Mouse (Mus musculus): ENCODE results near the gene Actl10.

The Actl10 gene

DNA sequence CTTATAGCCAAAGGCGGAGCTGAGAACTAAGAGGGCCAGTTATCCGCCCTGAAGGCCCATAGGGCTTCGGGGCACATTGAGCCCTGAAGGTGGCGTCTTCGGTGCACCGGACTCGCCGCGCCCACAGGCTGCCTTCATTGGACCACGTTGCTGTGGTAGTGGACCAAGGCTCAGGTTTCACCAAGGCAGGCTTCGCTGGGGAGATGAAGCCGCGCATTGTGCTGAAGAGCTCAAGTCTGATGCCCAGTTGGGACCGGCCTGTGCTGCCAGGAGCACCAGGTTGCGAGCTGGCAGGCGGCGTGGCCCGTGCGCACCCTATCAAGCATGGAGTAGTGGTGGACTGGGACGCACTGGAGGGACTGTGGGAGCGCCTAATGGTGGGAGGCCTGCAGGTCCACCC, 351 bp downstream of the Actl10 start:
- no peak for DNase-seq (ENCODE audit: low spot score)

DNA sequence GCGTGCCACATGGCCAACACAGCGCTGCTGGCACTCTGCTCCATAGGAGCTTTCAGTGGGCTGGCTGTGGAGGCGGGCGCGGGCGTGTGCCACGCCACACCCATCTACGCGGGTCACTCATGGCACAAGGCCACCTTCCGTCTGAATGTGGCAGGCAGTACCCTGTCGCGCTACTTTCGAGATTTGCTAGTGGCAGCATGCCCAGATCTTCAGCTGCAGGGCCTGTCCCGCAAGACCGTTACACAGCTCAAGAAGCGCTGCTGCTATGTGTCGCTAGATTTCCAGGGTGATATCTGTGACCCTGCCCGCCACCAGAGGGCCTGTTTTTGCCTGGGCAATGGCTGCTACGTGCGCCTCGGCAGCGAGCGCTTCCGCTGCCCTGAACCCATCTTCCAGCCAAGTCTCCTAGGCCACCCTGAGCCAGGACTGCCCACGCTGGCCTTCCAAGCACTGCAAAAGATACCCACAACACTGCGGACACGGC, 890 bp downstream of the Actl10 start:
- peak; percentile 83 for DNase-seq (ENCODE audit: low spot score)

DNA sequence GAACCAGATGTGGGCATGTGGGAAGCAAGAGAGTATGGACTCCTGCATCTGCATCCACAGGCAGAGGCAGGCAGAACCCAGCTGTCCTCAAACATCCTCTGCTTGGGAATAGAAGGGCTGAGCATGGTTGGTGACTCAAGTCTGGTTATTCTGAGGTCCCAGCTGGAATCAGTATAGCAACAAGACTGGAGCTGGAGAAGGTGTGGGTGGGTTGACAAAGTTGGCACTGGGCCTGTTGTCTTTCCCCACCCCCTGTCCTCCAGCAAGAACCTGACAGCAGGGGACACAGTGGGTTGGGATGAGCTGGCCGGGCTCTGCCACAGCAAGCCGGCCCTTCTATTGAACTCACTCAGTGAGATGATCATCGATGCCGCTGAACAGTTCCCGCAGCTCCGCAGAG, 3.7 kb downstream of the Actl10 start:
- DNase-seq (ENCODE audit: low spot score): no peak

DNA sequence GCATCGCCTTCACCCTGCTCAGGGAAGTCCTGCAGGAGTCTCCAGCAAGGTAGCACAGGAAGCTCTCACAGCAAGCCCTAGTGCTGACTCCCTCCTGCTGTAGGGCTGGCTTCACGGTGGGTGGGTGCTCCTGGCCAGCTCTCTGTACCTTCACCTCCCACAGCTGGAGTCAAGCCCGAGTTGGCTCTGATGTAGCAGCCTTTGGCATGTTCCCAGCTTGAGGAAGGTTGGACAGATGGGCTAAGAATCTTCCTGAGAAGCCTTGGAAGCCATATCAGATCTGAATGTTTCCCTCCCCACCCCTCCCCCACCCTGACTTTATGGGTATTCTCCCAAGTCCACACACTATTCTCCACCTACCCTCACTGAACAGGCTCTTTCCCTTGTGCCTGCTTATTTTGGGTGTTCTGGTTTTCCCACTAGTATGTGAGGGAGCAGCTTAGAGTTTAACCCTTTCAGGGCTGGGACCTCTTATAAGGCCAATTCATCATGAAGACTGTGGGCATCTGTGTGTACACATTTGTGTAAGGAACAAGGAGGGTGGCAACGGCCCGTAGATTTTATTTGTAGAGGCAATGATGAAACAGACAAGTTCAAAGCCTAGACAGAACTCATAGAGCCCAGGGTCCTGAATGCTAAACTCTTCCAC, 5.7 kb downstream of the Actl10 start:
- DNase-seq (ENCODE audit: low spot score): no peak

DNA sequence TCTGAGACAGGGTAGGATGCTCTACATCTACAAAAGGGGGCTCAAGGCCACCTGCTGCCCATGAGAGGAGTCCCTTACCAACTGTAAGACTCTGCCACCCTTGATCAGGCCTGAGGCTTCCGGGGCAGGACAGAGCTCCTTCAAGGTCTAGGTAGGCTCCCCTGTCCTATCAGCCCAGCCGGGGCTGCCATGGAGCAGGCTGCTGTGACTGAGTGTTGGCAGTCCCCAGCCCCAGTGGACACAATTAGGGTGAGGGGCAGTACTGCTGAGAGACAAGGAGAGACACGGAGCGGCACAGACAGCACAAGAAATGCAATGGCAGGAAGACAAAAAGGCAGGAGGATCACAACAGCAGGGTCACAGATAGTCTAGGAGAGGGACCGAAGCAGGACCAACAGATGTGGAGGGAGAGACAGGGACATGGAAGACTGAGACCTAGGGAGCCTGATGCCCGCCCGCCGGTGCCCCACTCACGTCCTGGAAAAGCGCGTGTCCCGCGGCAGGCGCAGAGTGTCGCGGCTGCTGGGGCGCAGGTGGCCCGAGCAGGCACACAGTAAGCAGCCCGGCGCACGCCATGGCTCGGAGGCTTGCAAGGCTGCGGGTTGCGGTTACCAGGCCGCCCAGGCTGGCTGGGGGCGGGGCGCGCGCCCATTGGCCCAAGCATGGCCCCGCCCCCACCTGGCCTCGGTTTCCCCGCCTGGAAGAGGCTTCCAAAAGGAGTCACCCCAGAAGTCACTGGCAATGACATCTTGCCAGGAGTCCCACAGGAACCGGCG, 6.9 kb downstream of the Actl10 start, which contains the start of gene Necab3:
TSS of gene Necab3 (minus strand) at position 627 of the 776 bp plus-strand sequence.
- DNase-seq (ENCODE audit: low spot score): no peak

DNA sequence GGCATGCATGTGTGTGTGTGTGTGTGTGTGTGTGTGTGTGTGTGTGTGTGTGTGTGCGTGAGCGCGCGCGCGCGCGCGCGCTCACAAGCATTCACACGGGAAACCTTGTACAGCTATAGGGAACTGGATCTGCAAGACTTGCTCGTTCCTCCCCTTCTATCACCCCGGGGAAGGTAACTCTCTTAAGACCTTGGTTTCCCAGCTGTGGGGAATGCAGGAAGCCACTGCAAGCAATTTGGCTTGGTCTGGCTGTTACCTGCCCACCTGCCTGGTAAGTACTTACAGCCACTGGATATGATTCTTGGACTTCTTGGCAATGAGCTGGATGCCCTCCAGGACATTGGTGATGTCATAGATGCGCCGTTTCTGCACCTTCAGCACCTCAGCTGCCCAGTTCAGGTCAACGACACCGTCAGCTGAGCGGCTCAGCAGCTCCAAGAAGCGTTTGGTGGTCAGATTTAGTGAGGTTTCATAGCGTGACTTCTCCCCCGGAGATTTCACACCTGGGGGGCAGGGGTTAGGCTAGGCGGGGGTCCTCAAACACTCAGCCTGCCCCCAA, 12.1 kb downstream of the Actl10 start:
- DNase-seq (ENCODE audit: low spot score): no peak

DNA sequence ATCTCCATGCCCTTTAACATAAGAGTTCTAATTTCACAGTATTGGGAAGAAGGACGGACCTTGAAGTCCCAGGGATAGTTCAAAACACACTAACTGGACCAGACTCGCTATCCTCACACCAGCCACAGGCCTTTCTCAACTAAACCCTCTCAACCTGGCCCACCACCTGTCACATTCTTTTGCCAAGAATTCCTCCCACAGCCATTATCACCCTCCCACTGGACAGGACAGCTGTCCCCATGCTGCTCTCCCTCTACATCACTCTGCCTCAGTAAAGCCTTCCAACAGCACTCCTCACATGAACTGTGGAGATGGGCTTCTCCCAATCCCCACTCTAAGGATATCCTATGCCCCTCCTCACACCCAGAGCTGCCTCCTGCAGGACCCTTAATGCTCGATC, 14.0 kb downstream of the Actl10 start:
- no peak for DNase-seq (ENCODE audit: low spot score)

DNA sequence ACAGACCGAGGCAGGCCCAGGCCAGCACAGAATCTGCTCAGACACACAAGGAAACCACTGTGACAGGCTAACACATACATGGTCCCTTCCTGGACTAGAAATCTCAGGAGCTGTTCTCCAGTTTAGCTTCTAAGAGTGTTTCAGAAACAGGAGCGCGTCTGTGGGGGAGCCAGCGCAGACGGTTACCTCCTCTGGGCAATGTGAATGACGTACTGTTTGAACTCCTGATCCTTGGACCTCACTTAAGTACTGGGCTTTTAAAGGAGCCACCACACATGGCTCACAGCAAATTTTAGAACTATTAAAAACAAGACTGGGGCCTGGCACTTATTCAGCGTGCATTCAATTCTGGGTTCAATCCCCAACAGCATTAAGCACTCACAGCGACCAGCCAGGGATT, 15.1 kb downstream of the Actl10 start:
- no peak for DNase-seq (ENCODE audit: low spot score)

DNA sequence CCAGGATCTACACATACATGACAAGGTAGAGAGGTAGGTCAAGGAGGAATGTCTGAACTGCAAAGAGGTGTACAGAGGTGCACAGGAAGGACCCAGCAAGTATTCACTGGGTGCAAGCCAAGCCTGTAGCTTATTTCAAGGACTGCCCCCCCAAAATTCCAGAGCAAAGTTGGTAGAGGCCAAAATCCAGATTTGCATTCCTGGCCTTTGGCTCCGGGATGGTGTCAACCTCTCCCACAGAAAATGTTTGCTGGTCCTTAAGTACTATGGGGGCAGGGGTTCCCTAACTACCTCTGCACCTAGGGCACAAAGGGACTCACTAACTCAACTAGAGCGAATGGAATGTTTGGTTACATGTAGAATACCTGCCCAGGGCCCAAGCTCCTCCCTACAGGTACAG, 16.2 kb downstream of the Actl10 start:
- DNase-seq (ENCODE audit: low spot score): no peak

DNA sequence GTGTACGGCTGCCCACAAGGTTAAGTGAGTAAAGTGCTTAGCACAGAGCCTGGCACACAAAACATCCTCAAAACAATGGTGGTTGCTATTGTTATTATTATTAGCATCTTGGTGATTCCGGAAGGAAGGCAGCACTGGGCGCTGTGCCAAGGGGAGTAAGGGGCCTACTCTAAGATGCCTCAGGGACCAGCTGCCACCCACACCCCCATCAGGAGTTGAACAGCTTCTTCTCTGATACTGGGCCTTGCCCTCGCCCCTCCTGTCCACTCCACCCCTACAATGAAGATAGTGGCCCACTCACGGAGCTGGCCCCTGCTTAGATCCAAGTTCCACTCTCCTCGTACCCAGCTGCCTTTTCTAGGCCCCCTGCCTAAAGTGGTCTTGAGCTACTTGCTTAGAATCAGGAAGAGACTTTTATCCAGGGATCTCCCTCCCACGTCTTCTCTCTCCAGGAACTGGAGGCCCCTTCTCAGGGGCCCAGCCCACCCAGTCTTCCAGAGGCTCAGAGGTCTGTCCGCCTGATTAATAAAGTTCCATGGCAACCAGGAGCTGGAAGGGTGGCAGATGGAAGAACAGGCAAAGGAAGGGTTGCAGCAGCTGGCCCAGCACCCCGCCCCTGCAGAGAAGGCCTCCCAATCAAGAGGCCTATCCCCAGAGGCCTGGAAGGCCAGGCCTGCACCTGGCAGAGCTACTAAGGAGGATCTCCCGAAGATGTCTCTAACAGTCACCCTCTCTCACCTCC, 16.9 kb downstream of the Actl10 start:
- no peak for DNase-seq (ENCODE audit: low spot score)

DNA sequence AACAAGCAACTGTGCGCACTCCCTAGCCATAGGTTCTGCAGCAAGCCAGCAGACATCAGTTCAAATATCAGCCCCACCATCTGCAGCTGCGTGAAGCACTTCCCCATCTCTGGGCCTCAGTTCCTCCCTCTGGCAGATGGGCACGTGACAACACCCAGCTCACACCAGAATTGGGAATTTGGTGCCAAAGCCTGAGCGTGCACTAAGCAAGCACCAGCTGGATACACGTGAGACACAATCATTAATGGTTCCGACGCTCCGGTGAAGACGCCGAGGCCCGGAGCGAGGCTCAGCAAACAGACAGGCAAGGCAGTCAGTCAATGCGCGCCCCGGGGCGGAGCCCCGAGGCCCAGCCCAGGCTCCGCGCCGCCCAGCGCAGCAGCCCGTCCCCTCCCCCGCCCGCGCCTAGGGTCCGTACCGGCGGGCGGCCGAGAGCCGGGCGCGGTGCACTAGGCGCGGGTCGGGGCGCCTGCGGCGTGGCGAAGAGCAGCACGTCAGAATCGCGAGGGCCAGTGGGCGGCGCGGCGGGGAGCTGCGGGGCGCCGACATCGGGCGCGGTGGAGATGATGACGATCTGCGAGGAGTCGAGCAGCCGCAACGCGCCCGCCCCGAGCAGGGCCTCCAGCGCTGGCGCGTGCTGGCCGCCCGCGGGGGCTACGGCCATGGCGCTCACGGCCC, 17.6 kb downstream of the Actl10 start:
- DNase-seq (ENCODE audit: low spot score): peak; percentile 65

DNA sequence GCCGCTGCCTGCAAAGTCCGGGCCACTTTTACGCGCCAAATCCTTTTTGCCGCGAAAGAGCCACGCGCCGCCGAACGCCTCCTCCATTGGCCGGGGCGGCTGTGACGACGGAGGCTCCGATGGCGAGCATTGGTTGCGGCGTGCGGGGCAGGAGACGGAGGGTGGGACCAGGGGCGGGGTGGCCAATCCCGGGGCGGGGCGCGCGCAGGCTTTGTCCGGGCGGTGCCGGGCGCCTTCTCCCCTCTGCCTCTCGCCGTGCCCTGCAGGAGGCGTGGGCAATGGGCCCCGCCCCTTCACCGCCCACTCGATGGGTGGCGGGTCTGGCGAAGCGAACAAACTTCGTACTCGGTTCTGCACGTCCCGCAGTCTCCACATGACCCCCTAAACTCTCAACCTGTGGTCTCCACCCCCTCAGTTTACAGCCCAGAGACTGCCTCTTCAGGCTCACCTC, 18.3 kb downstream of the Actl10 start, which contains the start of gene E2f1:
TSS of gene E2f1 (minus strand) at position 57 of the 451 bp plus-strand sequence.
- peak; percentile 95 for DNase-seq (ENCODE audit: low spot score)

DNA sequence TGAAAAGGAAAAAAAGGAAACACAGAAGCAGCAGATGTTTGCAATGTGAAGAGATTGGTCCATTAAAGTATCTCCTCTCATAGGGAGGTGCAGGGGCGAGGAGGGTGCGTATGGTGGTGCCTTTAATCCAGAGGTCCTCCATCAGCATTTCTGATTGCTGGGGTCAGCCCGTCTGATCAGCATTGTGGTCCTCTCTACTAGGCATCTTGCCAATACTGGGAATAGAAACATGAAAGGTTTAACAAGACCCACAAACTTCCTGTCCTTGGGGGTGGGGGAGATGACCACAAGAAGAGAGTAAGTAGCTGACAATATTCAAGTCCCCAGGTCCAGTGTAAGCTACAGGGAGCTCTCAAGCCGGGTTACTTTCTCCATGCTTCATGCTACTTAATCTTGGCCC, 19.1 kb downstream of the Actl10 start:
- DNase-seq (ENCODE audit: low spot score): no peak

DNA sequence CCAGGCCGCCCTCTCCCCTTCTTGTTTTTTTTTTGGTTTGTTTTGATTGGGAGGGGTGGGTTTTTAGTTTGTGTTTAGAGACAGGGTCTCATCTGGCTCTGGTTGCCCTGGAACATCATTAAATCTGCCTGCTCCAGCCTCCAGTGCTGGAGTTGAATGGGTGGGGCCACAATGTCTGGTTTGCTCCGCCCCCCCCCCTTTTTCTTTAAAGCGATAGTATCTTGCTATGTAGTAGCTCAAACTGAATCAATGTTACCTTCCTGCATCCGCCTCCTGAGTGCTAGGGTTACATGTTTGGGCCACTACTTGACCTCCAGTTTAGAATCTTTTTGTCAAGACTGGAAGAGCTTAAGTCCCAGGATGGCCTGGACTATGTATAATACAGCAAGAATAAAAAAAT, 19.7 kb downstream of the Actl10 start:
- DNase-seq (ENCODE audit: low spot score): no peak

DNA sequence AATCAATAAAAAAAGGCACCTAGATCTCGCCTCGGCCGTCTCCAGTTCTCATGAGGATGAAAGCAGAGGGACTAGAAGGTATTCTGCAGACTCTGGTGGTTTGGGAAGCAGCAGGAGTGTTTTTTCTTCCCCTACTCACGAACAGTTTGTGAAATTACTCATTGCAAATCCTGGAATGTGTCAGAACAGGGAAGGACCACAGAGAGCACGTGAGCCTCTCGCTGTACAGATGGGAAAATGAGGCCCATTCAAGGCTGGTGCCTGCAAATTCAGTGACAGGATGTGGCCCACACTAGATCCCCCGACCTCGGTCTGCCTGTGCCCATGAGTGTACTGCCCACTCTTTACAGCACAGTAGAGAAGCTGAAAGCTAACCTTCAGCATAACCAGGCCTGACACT, 20.4 kb downstream of the Actl10 start:
- DNase-seq (ENCODE audit: low spot score): no peak

DNA sequence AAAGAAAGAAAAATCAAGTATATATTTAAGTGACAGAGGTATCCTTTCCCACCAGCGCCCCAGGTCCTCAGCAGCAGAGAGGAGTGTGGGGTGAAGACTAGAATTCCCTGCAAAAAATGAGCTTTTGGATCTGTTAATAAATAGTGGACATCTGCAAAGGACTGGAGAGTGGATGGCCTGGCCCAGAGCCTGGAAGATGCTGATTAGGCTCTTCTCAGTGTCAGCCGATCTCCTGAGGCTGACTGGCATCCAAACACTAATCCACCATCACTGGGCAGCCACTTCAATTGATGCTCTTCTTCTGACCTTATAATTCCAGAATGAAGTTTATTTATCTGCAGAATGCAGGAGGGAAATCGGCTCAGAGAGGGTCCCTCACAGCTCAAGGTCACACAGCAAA, 21.4 kb downstream of the Actl10 start:
- no peak for DNase-seq (ENCODE audit: low spot score)

DNA sequence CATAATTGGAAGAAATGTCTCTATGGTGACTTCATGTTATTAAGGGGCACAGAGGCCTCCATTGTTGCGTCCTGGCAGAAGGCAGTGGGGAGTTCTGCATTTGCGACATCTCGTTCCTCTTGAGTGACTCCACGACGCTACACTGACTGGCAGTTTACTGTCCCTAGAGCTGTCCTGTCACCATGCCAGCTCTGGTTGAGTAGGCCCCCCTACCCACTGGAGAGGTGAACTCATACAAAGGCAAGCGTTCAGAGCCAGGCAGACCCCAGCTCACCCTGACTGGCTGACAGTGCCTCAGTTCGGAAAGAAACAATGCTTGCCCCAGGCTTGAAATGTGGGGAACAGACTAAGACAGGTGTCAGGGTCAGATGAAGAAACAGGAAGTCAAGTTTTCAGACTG, 22.7 kb downstream of the Actl10 start:
- DNase-seq (ENCODE audit: low spot score): no peak

DNA sequence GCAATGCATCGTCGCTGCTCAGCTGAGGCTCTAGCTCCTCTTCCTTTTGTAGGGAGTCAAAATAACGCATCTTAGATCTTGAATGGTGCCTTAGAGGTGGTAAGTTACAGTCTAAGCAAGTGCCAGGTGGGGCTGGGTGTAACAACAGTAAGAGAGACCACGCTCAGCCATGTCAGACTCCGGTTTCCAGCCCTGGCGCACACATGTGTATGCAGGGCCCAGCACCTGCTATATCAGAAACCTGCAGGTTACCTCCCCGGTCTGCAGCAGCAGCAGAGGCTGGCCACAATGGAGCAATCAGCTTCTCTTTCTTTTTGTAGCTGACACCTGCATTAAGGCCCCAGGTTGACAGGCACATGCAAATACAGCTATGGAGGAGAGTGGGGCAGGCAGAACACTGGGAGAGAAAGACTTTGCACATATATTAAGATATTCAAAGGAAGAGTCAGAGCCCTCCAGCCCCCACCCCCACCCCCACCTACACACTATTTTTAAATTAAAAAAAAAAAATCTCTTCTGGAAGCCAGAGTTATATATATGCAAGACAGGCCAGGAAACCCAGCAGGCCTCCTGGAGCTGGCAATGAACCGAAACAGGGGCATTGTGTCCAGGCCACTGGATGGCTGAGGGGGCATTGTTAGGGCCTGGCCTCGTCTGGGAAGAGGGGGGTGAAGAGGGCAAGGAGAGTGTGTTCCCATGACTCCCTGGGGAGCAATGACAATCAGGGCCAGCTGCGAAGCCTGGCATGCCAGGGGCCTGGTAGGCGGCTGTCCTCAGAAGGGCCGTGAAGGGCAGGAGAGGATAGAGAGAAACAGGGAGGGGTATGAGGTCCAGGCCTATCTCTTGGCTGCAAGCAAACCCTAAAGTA, 25.5 kb downstream of the Actl10 start:
- DNase-seq (ENCODE audit: low spot score): no peak

DNA sequence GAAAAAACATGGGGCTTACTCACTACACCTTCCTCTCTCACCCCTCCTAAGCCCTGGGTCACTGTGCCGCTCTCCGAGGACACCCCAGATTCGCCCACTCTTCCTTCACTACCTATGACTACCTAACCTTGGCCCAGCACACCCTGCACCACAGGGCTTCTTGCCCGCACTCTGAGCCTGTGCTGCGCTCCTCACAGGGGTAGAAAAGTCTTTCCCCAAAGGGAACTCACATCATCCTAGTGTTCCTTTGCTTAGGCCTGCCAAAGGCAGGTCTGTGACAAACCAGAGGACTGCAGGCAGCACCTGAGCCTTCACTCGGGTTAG, 26.1 kb downstream of the Actl10 start:
- DNase-seq (ENCODE audit: low spot score): no peak

DNA sequence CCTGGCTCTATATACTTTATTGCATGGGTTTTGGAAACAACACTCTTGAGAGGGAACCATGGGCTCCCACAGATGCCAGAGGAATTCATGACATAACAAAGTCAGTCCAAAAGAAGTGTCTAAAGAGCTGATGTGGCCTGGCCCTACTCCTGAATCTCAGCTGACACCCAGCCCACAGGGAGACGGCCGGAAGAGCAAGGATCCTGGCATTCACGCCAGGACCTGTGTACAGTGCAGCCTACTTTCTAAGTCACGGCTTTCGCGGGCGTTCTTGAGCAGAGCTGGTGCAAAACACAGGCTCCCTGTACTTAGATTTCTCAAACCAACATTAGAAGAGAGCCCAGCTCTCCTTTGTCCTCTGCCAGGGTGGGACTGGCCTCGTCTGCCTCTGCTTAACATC, 29.0 kb downstream of the Actl10 start:
- peak; percentile 43 for DNase-seq (ENCODE audit: low spot score)

DNA sequence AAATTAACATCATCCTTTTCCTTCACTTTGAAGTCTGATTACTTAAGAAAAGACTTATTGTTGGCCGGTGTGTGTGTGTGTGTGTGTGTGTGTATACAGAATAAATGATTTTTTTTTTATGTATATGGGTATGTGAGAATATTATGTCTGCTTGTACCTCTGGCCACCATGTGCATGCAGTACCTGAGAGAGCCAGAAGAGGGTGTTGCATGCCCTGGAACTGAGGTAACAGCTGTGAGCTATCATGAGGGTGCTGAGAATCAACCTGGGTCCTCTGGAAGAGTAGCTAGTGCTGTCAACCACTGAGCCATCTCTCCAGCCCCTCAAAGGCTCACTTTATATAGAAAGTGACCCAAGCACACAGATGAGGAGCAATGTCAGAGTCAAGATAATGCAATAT, 29.8 kb downstream of the Actl10 start:
- DNase-seq (ENCODE audit: low spot score): no peak
